Mouse (Mus musculus) kidney, postnatal 0 days (tissue): ENCODE data around the gene Lrrc71. TPM values are rescaled to one million over a fixed set of nuclear protein-coding genes. Genes with fewer than 3 reads are reported as not detected.

Experiments
- ATAC-seq: fragments of 200-750 bp; cut with Nextera tagmentation; replicated peaks from 2 replicates; pipeline ENCODE4 v1.8.0; 2017; ENCODE audit warnings: low read depth, moderate number of reproducible peaks, moderate TSS enrichment, moderate library complexity; ENCODE audit not compliant: low FRiP score
- DNase-seq: peaks from one replicate; pipeline ENCODE4 v3.0.0-alpha.2; 2016; ENCODE audit warnings: low spot score
- H3K27ac ChIP-seq: fragments of 300-500 bp; sonication (generic); 2 replicates; pipeline ENCODE4 v1.5.1; 2014; ENCODE audit warnings: mild to moderate bottlenecking
- H3K27me3 ChIP-seq: fragments of 300-500 bp; sonication (generic); 2 replicates; pipeline ENCODE4 v1.6.1; 2014; ENCODE audit warnings: low read length, mixed read lengths; ENCODE audit not compliant: insufficient read depth
- H3K36me3 ChIP-seq: fragments of 300-500 bp; sonication (generic); 2 replicates; pipeline ENCODE4 v1.6.1; 2014; ENCODE audit warnings: low read length, mixed read lengths; ENCODE audit not compliant: insufficient read depth
- H3K4me1 ChIP-seq: fragments of 300-500 bp; sonication (generic); replicated peaks from 2 replicates; pipeline ENCODE4 v1.6.1; 2014; ENCODE audit warnings: antibody characterized with exemption, low read length, mixed read lengths; ENCODE audit not compliant: insufficient read depth
- H3K4me2 ChIP-seq: fragments of 300-500 bp; sonication (generic); 2 replicates; pipeline ENCODE4 v1.6.1; 2014; ENCODE audit warnings: mild to moderate bottlenecking, low read length, moderate library complexity, mixed read lengths
- H3K4me3 ChIP-seq: fragments of 300-500 bp; sonication (generic); replicated peaks from 2 replicates; pipeline ENCODE4 v1.5.1; 2014; ENCODE audit warnings: low read depth, low read length
- H3K9ac ChIP-seq: fragments of 300-500 bp; sonication (generic); 2 replicates; pipeline ENCODE4 v1.6.1; 2014; ENCODE audit warnings: low read depth, low read length
- H3K9me3 ChIP-seq: fragments of 300-500 bp; sonication (generic); replicated peaks from 2 replicates; pipeline ENCODE4 v1.6.1; 2016; ENCODE audit warnings: low read length, inconsistent platforms, mixed read lengths
- CTCF ChIP-seq: IDR thresholded peaks from 2 replicates; pipeline ENCODE4 v1.5.1; 2016; ENCODE audit warnings: antibody characterized with exemption, low read depth, mild to moderate bottlenecking, moderate library complexity
- WGBS: fragments of 180-500 bp; shearing (Covaris S2); extraction: QIAGEN DNeasy Blood & Tissue Kit; methylation state at CpG from one replicate; pipeline ENCODE4 v1.1.7; 2014; 5-methylcytosine and 5-hydroxymethylcytosine counted together
- polyA plus RNA-seq: library from polyadenylated mRNA; unstranded; fragments of >200 nt; fragmentation: Nextera tagmentation; extraction: Ambion mirVana; gene quantifications from 2 replicates; pipeline ENCODE4 v1.2.1, GENCODE M21; 2015

Lrrc71 gene
- polyA plus RNA-seq = 0.37 and 0.45 TPM in 2 replicates

DNA sequence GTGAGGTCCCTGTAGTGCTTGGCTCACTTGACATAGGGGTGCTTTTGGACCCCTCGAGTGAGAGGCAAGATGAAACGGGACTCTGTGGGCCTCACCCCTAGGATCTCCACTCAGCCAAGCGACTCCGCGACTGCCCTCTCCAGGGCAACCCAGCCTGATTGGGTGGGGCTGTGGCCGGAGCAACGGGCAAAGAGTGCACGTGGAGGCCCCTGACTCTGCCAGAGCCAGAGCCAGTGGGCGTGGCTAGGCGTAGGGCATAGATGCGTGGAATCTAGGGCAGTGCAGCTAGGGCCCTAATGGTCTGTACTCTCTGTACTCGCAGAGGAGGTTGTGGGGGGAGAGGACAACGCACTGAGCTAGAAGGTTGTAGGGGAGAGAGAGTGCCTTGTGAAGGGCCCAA lies at the start of gene Lrrc71:
Lrrc71 (minus strand) TSS at position 195 of the 400 bp plus-strand sequence.
- Histone ChIP-seq H3K9ac (0 out of 2 replicates have a peak within 1 kb of the TSS, but pooled peaks have one; percentile 18), H3K27ac (no peak within 1 kb of the TSS), H3K36me3 (peaks cover 26% of the 10 kb centered on the region), H3K9me3 (no peaks in the 10 kb centered on the region), H3K4me3 (no peak within 1 kb of the TSS), H3K4me2 (no peak within 1 kb of the TSS), H3K27me3 (no peaks in the 10 kb centered on the region), H3K4me1 (peaks cover 8% of the 10 kb centered on the region; the same call in 1 of the 2 replicates)
- DNase-seq = no peak
- ATAC-seq = peak; percentile 56
- WGBS = 31% methylated on average over 13 of the region's 13 CpGs
- no peak for TF ChIP-seq CTCF

- peak within 1 kb of the TSS; percentile 33 for H3K4me3 ChIP-seq
- DNase-seq (peak; percentile 71), ATAC-seq (no peak)
- no peak for TF ChIP-seq CTCF
- no peak within 1 kb of the TSS for H3K27ac ChIP-seq
- H3K36me3 ChIP-seq = no peaks in the 10 kb centered on the region
- 3% methylated on average over 29 of the region's 29 CpGs for WGBS
- H3K9me3 ChIP-seq = no peaks in the 10 kb centered on the region
- peak within 1 kb of the TSS; percentile 40; the same call in 1 of the 2 replicates for H3K9ac ChIP-seq
- peaks cover 60% of the 10 kb centered on the region for H3K27me3 ChIP-seq
- peak within 1 kb of the TSS; percentile 64 for H3K4me2 ChIP-seq
- peaks cover 8% of the 10 kb centered on the region for H3K4me1 ChIP-seq
These were observed 48.4 kb upstream of the Lrrc71 start, which contains the start of gene Insrr for GRCm38 (mm10) chr3:87796736-87797334. Insrr (plus strand) TSS chr3:87796951.

- Histone ChIP-seq H3K4me1 (peaks cover 8% of the 10 kb centered on the region), H3K27me3 (peaks cover 61% of the 10 kb centered on the region), H3K9ac (no peak overlapping the region), H3K4me3 (peak overlapping the region; percentile 21), H3K27ac (no peak overlapping the region), H3K9me3 (no peaks in the 10 kb centered on the region), H3K4me2 (peak overlapping the region; percentile 49), H3K36me3 (no peaks in the 10 kb centered on the region)
- TF ChIP-seq CTCF = peak; percentile 85
- DNase-seq (peak; percentile 90), ATAC-seq (peak; percentile 18; the same call in 1 of the 2 replicates)
- WGBS = 17% methylated on average over 33 of the region's 33 CpGs
These were observed 47.2 kb upstream of the Lrrc71 start for GRCm38 (mm10) chr3:87795336-87796277.

DNA sequence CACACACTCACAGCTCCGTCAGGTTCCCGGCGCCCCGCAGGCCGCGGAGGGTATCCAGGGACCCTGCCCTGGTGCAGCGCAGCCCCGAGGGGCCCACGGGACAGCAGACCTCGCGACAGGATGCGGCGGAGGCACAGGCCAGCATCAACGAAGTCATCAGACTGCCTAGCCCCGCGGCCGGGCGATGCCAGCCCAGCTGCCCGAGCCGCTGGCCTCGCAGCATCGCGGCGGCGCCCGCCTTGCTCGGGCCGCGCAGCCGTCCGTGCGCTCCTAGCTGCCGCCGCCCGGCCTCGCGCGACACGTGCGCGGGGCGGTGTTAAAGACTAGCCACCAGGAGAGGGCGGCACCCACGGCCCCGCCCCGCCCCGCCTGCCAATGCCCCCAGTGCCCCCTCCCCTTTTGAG lies 46.5 kb upstream of the Lrrc71 start, which contains the start of gene Ntrk1:
Ntrk1 (minus strand) TSS at position 241 of the 404 bp plus-strand sequence.
- H3K27me3 ChIP-seq = peaks cover 61% of the 10 kb centered on the region
- peak; percentile 62; the same call in 1 of the 2 replicates for ATAC-seq
- H3K4me1 ChIP-seq = peaks cover 8% of the 10 kb centered on the region
- H3K36me3 ChIP-seq = no peaks in the 10 kb centered on the region
- peak within 1 kb of the TSS; percentile 21 for H3K4me3 ChIP-seq
- under 1% methylated on average over 27 of the region's 47 CpGs for WGBS
- peak within 1 kb of the TSS; percentile 49 for H3K4me2 ChIP-seq
- TF ChIP-seq CTCF = no peak
- no peak for DNase-seq
- no peaks in the 10 kb centered on the region for H3K9me3 ChIP-seq
- H3K27ac ChIP-seq = no peak within 1 kb of the TSS
- no peak within 1 kb of the TSS for H3K9ac ChIP-seq

- no peaks in the 10 kb centered on the region for H3K36me3 ChIP-seq
- no peak overlapping the region for H3K4me3 ChIP-seq
- no peak for TF ChIP-seq CTCF
- H3K27ac ChIP-seq = no peak overlapping the region
- no peak for ATAC-seq
- H3K9me3 ChIP-seq = no peaks in the 10 kb centered on the region
- H3K4me1 ChIP-seq = peaks cover 8% of the 10 kb centered on the region; the same call in 1 of the 2 replicates
- peaks cover 26% of the 10 kb centered on the region for H3K27me3 ChIP-seq
- DNase-seq = no peak
- H3K4me2 ChIP-seq = no peak overlapping the region
- 36% methylated on average over 5 of the region's 5 CpGs for WGBS
- 0 out of 2 replicates have a peak overlapping the region, but pooled peaks have one; percentile 4 for H3K9ac ChIP-seq
These were observed 41.3 kb upstream of the Lrrc71 start for GRCm38 (mm10) chr3:87789768-87790167.

- no peaks in the 10 kb centered on the region for H3K36me3 ChIP-seq
- WGBS = 67% methylated on average over 1 of the region's 1 CpGs
- TF ChIP-seq CTCF = no peak
- ATAC-seq = no peak
- H3K4me3 ChIP-seq = no peak overlapping the region
- no peak overlapping the region for H3K9ac ChIP-seq
- no peak overlapping the region for H3K27ac ChIP-seq
- H3K4me2 ChIP-seq = no peak overlapping the region
- no peak for DNase-seq
- no peaks in the 10 kb centered on the region for H3K9me3 ChIP-seq
- H3K4me1 ChIP-seq = peaks cover 7% of the 10 kb centered on the region; the same call in 1 of the 2 replicates
- H3K27me3 ChIP-seq = peaks cover 21% of the 10 kb centered on the region
These were observed 40.8 kb upstream of the Lrrc71 start for GRCm38 (mm10) chr3:87789248-87789647.
